Mouse (Mus musculus) limb, embryonic 11.5 days (tissue): ENCODE measurements around the gene Ppp1cb. TPM values are rescaled to one million over a fixed set of nuclear protein-coding genes. Genes with fewer than 3 reads are reported as not detected.

Source experiments
- ATAC-seq: fragments of 200-750 bp; cut with Nextera tagmentation; 2 replicates; pipeline ENCODE4 v1.8.0; 2017; ENCODE audit warnings: low read depth; ENCODE audit not compliant: insufficient number of reproducible peaks, low FRiP score, low TSS enrichment
- DNase-seq: peaks from one replicate; pipeline ENCODE4 v3.0.0-alpha.2; 2015; ENCODE audit warnings: low spot score
- H3K27ac ChIP-seq: fragments of 300-500 bp; sonication (generic); replicated peaks from 2 replicates; pipeline ENCODE4 v1.5.1; 2014; ENCODE audit warnings: low read depth, mild to moderate bottlenecking, low read length
- H3K27me3 ChIP-seq: fragments of 300-500 bp; sonication (generic); 2 replicates; pipeline ENCODE4 v1.6.1; 2014; ENCODE audit warnings: mild to moderate bottlenecking, low read length, mixed read lengths; ENCODE audit not compliant: control insufficient read depth, insufficient read depth
- H3K36me3 ChIP-seq: fragments of 300-500 bp; sonication (generic); 2 replicates; pipeline ENCODE4 v1.6.1; 2014; ENCODE audit warnings: mild to moderate bottlenecking, low read length, moderate library complexity, mixed read lengths; ENCODE audit not compliant: control insufficient read depth, insufficient read depth
- H3K4me1 ChIP-seq: fragments of 300-500 bp; sonication (generic); 2 replicates; pipeline ENCODE4 v1.6.1; 2014; ENCODE audit warnings: low read length, mixed read lengths; ENCODE audit not compliant: control insufficient read depth, insufficient read depth
- H3K4me2 ChIP-seq: fragments of 300-500 bp; sonication (generic); 2 replicates; pipeline ENCODE4 v1.6.1; 2014; ENCODE audit warnings: low read depth, mild to moderate bottlenecking, moderate library complexity; ENCODE audit not compliant: severe bottlenecking
- H3K4me3 ChIP-seq: fragments of 300-500 bp; sonication (generic); 2 replicates; pipeline ENCODE4 v1.5.1; 2014; ENCODE audit warnings: low read depth, low read length
- H3K9ac ChIP-seq: fragments of 300-500 bp; sonication (generic); 2 replicates; pipeline ENCODE4 v1.6.1; 2014; ENCODE audit warnings: mild to moderate bottlenecking, low read length
- H3K9me3 ChIP-seq: fragments of 300-500 bp; sonication (generic); 2 replicates; pipeline ENCODE4 v1.6.1; 2016; ENCODE audit warnings: low read length; ENCODE audit not compliant: control insufficient read depth
- WGBS: fragments of 180-500 bp; shearing (Covaris S2); extraction: QIAGEN DNeasy Blood & Tissue Kit; methylation state at CpG from one replicate; pipeline ENCODE4 v1.1.7; 2014; 5-methylcytosine and 5-hydroxymethylcytosine counted together
- polyA plus RNA-seq: library from polyadenylated mRNA; unstranded; fragments of >200 nt; fragmentation: Nextera tagmentation; extraction: Ambion mirVana; gene quantifications from 2 replicates; pipeline ENCODE4 v1.2.1, GENCODE M21; 2014

The Ppp1cb gene
- polyA plus RNA-seq, 1 experiment from 2014 or later, result 250 TPM

- Histone ChIP-seq H3K27me3 (no peaks in the 10 kb centered on the region), H3K4me3 (peak overlapping the region; percentile 86), H3K36me3 (no peaks in the 10 kb centered on the region), H3K9me3 (no peaks in the 10 kb centered on the region), H3K27ac (peak overlapping the region; percentile 99), H3K4me1 (no peaks in the 10 kb centered on the region), H3K4me2 (peak overlapping the region; percentile 36), H3K9ac (peak overlapping the region; percentile 99)
- ATAC-seq (peak; percentile 87), DNase-seq (no peak)
- under 1% methylated on average over 58 of the region's 63 CpGs for WGBS
These were observed 723 bp downstream of the Ppp1cb start for GRCm38 (mm10) chr5:32459251-32459881.

GRCm38 (mm10) chr5:32459882-32460751 is 1.5 kb downstream of the Ppp1cb start:
- ATAC-seq, result no peak
- Histone ChIP-seq H3K9ac (peak overlapping the region; percentile 99), H3K27me3 (no peaks in the 10 kb centered on the region), H3K27ac (peak overlapping the region; percentile 99), H3K9me3 (no peaks in the 10 kb centered on the region), H3K4me2 (peak overlapping the region; percentile 36), H3K36me3 (no peaks in the 10 kb centered on the region), H3K4me1 (no peaks in the 10 kb centered on the region), H3K4me3 (peak overlapping the region; percentile 86)
- DNase-seq, result peak; percentile 65
- WGBS, result under 1% methylated on average over 19 of the region's 19 CpGs

- H3K4me3 ChIP-seq, result no peak overlapping the region
- H3K27ac ChIP-seq, result no peak overlapping the region
- H3K4me2 ChIP-seq, result peak overlapping the region; percentile 30; the same call in 1 of the 2 replicates
- no peaks in the 10 kb centered on the region for H3K9me3 ChIP-seq
- H3K9ac ChIP-seq, result no peak overlapping the region; the same call in 1 of the 2 replicates
- no peaks in the 10 kb centered on the region for H3K36me3 ChIP-seq
- DNase-seq (no peak), ATAC-seq (no peak)
- no peaks in the 10 kb centered on the region for H3K27me3 ChIP-seq
- 37% methylated on average over 2 of the region's 2 CpGs for WGBS
- no peaks in the 10 kb centered on the region for H3K4me1 ChIP-seq
These were observed 2.3 kb downstream of the Ppp1cb start for GRCm38 (mm10) chr5:32460973-32461372.

GRCm38 (mm10) chr5:32472332-32473028 is 13.8 kb downstream of the Ppp1cb start:
- no peak for ATAC-seq
- no peaks in the 10 kb centered on the region for H3K36me3 ChIP-seq
- WGBS, result 98% methylated on average over 4 of the region's 4 CpGs
- H3K9ac ChIP-seq, result no peak overlapping the region
- H3K9me3 ChIP-seq, result no peaks in the 10 kb centered on the region
- H3K4me2 ChIP-seq, result no peak overlapping the region
- H3K27me3 ChIP-seq, result no peaks in the 10 kb centered on the region
- no peak for DNase-seq
- H3K27ac ChIP-seq, result no peak overlapping the region
- H3K4me3 ChIP-seq, result no peak overlapping the region
- H3K4me1 ChIP-seq, result no peaks in the 10 kb centered on the region

- no peak overlapping the region for H3K27ac ChIP-seq
- no peak overlapping the region for H3K4me3 ChIP-seq
- H3K36me3 ChIP-seq, result no peaks in the 10 kb centered on the region
- no peaks in the 10 kb centered on the region for H3K9me3 ChIP-seq
- H3K27me3 ChIP-seq, result no peaks in the 10 kb centered on the region
- H3K9ac ChIP-seq, result no peak overlapping the region
- DNase-seq, result no peak
- WGBS, result 90% methylated on average over 2 of the region's 2 CpGs
- no peaks in the 10 kb centered on the region for H3K4me1 ChIP-seq
- no peak for ATAC-seq
- no peak overlapping the region for H3K4me2 ChIP-seq
These were observed 14.3 kb downstream of the Ppp1cb start for GRCm38 (mm10) chr5:32473029-32473352.

GRCm38 (mm10) chr5:32476501-32476900 is 17.9 kb downstream of the Ppp1cb start:
- DNase-seq (no peak), ATAC-seq (no peak)
- no peaks in the 10 kb centered on the region for H3K4me1 ChIP-seq
- no peaks in the 10 kb centered on the region for H3K27me3 ChIP-seq
- H3K4me3 ChIP-seq, result no peak overlapping the region
- no peaks in the 10 kb centered on the region for H3K9me3 ChIP-seq
- H3K27ac ChIP-seq, result no peak overlapping the region
- H3K9ac ChIP-seq, result no peak overlapping the region
- H3K36me3 ChIP-seq, result peaks cover 7% of the 10 kb centered on the region; the same call in 1 of the 2 replicates
- no peak overlapping the region for H3K4me2 ChIP-seq

GRCm38 (mm10) chr5:32478972-32479371 is 20.3 kb downstream of the Ppp1cb start:
- no peak overlapping the region for H3K9ac ChIP-seq
- DNase-seq, result no peak
- no peaks in the 10 kb centered on the region for H3K27me3 ChIP-seq
- 91% methylated on average over 4 of the region's 4 CpGs for WGBS
- H3K27ac ChIP-seq, result no peak overlapping the region
- H3K4me2 ChIP-seq, result no peak overlapping the region
- peaks cover 9% of the 10 kb centered on the region; the same call in 1 of the 2 replicates for H3K36me3 ChIP-seq
- H3K4me3 ChIP-seq, result no peak overlapping the region
- ATAC-seq, result no peak
- H3K4me1 ChIP-seq, result no peaks in the 10 kb centered on the region
- H3K9me3 ChIP-seq, result no peaks in the 10 kb centered on the region

GRCm38 (mm10) chr5:32485430-32485829 is 26.8 kb downstream of the Ppp1cb start:
- no peak for ATAC-seq
- 92% methylated on average over 3 of the region's 3 CpGs for whole genome bisulfite sequencing
- Histone ChIP-seq H3K36me3 (peaks cover 22% of the 10 kb centered on the region), H3K4me1 (no peaks in the 10 kb centered on the region), H3K9me3 (no peaks in the 10 kb centered on the region), H3K4me3 (no peak overlapping the region), H3K27ac (no peak overlapping the region), H3K9ac (no peak overlapping the region), H3K27me3 (no peaks in the 10 kb centered on the region), H3K4me2 (no peak overlapping the region)
- DNase-seq, result no peak
